Mouse (Mus musculus): ENCODE results near the gene Nenf.

DNA sequence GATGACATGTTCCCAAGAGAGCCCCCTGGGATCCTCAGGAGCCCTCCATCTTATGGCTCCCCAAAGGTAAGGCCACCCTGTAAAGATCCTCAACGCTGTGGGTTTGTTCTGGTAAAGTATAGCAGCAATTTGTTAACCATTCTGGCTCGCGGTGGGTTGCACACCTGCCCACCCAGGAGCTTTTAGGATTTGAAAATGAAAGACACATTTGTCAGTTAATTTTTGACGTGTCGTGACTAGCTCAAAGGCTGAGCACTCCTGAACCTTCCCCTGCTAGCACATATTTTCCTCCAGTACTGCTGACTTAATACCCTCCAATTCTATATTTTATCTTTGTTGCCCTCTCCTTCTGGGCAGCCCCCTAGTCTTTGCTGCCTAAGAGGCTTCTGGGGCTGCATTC, 50.8 kb downstream of the Nenf start:
- no peak for TF ChIP-seq CTCF (IDR thresholded peaks at IDR 0.05; ENCODE audit: control insufficient read depth, insufficient read depth, insufficient replicate concordance, low read depth, low read length)
- no peak for TF ChIP-seq POLR2A (IDR thresholded peaks at IDR 0.05; ENCODE audit: control insufficient read depth, low read depth, low read length)
